Mouse (Mus musculus) cortical plate, adult 2 months (tissue): ENCODE measurements around the gene Traf4.
A peak's percentile ranks its signal among the peaks of the same experiment; 100 is the strongest.

Source experiments
- CTCF ChIP-seq: fragments of 200-500 bp; IDR thresholded peaks from 2 replicates; pipeline ENCODE4 v1.5.1; 2011; ENCODE audit warnings: mild to moderate bottlenecking, control low read depth, low read length; ENCODE audit not compliant: insufficient read depth; ENCODE audit errors: extremely low read depth
- POLR2A ChIP-seq: fragments of 200-500 bp; IDR thresholded peaks from 2 replicates; pipeline ENCODE4 v1.6.1; 2011; ENCODE audit warnings: mild to moderate bottlenecking, low read length, control low read depth; ENCODE audit not compliant: insufficient read depth; ENCODE audit errors: extremely low read depth

DNA sequence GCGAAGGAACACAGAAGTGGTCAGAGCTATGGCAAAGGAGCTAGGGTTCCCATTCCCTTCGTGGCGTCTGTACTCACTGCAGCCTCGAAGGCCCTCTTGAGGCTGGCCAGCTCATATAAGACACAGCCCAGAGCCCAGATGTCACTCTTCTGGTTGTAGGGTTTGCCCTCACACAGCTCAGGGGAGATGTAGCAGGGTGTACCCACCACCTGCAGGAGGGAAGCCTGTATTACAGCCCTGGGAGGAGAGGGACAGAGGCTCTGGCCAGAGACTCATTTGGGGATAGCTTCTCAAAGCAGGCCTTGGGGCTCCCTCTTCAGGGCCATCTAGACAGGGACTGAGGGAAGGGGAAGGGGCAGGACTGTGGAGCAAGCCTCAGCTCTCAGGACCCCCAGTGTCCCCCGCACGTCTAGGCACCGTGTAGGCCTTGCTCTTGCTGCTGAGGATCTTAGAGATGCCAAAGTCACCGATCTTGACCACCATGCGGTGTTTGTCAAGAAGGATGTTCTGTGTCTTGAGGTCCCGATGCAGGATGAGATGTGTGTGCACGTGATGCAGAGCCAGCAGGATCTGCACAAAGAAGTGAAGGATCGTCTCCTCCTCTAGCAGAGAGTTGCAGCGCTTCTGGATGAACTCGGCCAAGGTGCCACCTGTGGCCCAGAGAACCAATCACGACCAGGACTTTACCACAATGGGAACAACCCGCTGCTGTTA is 6.8 kb upstream of the Traf4 start:
- TF ChIP-seq CTCF = 0 out of 2 replicates have a peak, but pooled peaks have one; percentile 6
- no peak for TF ChIP-seq POLR2A
